Mouse (Mus musculus) CH12.LX (cell line): Measurements from ENCODE around the gene Acot7. TPM values are rescaled to one million over a fixed set of nuclear protein-coding genes. Genes with fewer than 3 reads are reported as not detected.
A peak's percentile ranks its signal among the peaks of the same experiment; 100 is the strongest.

ENCODE experiments used
- DNase-seq: peaks from one replicate; pipeline ENCODE4 v3.0.0-alpha.2; 2013; ENCODE audit errors: extremely low read depth
- H3K27ac ChIP-seq: 2 replicates; pipeline ENCODE4 v1.5.1; 2012; ENCODE audit warnings: low read depth, mild to moderate bottlenecking, control low read depth, moderate library complexity; ENCODE audit not compliant: insufficient read depth
- H3K27me3 ChIP-seq: replicated peaks from 2 replicates; pipeline ENCODE3; 2012; ENCODE audit warnings: inconsistent platforms
- H3K36me3 ChIP-seq, 2 experiments: replicated peaks in 1 of 2; 2 replicates each; pipeline versions ENCODE3 to v1.6.1; 2012; ENCODE audit warnings: inconsistent platforms in 1 of 2, low read length in 1 of 2, mild to moderate bottlenecking in 1 of 2, mixed read lengths in 1 of 2, moderate library complexity in 1 of 2; ENCODE audit not compliant: control insufficient read depth in 1 of 2, insufficient read depth in 1 of 2
- H3K4me1 ChIP-seq, 2 experiments: 2 replicates each; pipeline ENCODE4 v1.6.1; 2012; ENCODE audit warnings: inconsistent platforms in 1 of 2, moderate library complexity in 1 of 2; ENCODE audit not compliant: insufficient read depth in 2 of 2, control insufficient read depth in 1 of 2
- H3K4me2 ChIP-seq: 2 replicates; pipeline ENCODE4 v1.6.1; 2012; ENCODE audit warnings: low read depth, mild to moderate bottlenecking, control low read depth; ENCODE audit not compliant: poor library complexity, insufficient read depth, severe bottlenecking
- H3K4me3 ChIP-seq, 3 experiments: fragments of 150-350 bp in 1 of 3; sonication (generic) in 1 of 3; replicated peaks in 1 of 3; 2 replicates each; pipeline versions ENCODE3 to v1.5.1; 2011 to 2012; ENCODE audit warnings: low read depth in 2 of 3, low read length in 2 of 3, mild to moderate bottlenecking in 2 of 3, moderate library complexity in 2 of 3, control low read depth in 1 of 3, improper control_type of control experiment in 1 of 3, inconsistent platforms in 1 of 3, mixed read lengths in 1 of 3; ENCODE audit not compliant: poor library complexity in 1 of 3
- H3K79me2 ChIP-seq: replicated peaks from 2 replicates; pipeline ENCODE4 v1.6.1; 2012; ENCODE audit warnings: mild to moderate bottlenecking, moderate library complexity; ENCODE audit not compliant: control insufficient read depth, poor library complexity, insufficient read depth, severe bottlenecking; ENCODE audit errors: extremely low read depth
- H3K9ac ChIP-seq: 2 replicates; pipeline ENCODE4 v1.6.1; 2012; ENCODE audit warnings: low read depth, mild to moderate bottlenecking, control low read depth, moderate library complexity; ENCODE audit not compliant: insufficient read depth
- H3K9me3 ChIP-seq: replicated peaks from 2 replicates; pipeline ENCODE3; 2012; ENCODE audit warnings: low read length, inconsistent platforms, mixed read lengths
- BHLHE40 ChIP-seq: IDR thresholded peaks from 2 replicates; pipeline ENCODE4 v1.6.1; 2011; ENCODE audit warnings: mild to moderate bottlenecking, low read depth, low read length, improper control_type of control experiment
- CHD1 ChIP-seq: IDR thresholded peaks from 2 replicates; pipeline ENCODE4 v1.6.1; 2012; ENCODE audit warnings: low read depth, low read length, improper control_type of control experiment, inconsistent platforms
- CHD2 ChIP-seq: IDR thresholded peaks from 2 replicates; pipeline ENCODE4 v1.6.1; 2011; ENCODE audit warnings: low read length, improper control_type of control experiment
- CTCF ChIP-seq, 2 experiments: IDR thresholded peaks in 1 of 2; conservative IDR thresholded peaks in 1 of 2; 2 replicates each; pipeline ENCODE4 v1.5.1; 2011 to 2012; ENCODE audit warnings: low read depth in 2 of 2, low read length in 2 of 2, improper control_type of control experiment in 1 of 2, inconsistent platforms in 1 of 2, mild to moderate bottlenecking in 1 of 2, moderate library complexity in 1 of 2
- E2F4 ChIP-seq: IDR thresholded peaks from 2 replicates; pipeline ENCODE4 v1.6.1; 2011; ENCODE audit warnings: low read depth, low read length, improper control_type of control experiment; ENCODE audit not compliant: insufficient replicate concordance
- ELF1 ChIP-seq: IDR thresholded peaks from 2 replicates; pipeline ENCODE4 v1.6.1; 2014; ENCODE audit warnings: low read depth, mild to moderate bottlenecking, inconsistent platforms, low read length, improper control_type of control experiment
- EP300 ChIP-seq: IDR thresholded peaks from 2 replicates; pipeline ENCODE4 v1.6.1; 2011; ENCODE audit warnings: low read length, improper control_type of control experiment
- ETS1 ChIP-seq: conservative IDR thresholded peaks from 2 replicates; pipeline ENCODE4 v1.6.1; 2012; ENCODE audit warnings: low read depth, mild to moderate bottlenecking, inconsistent platforms, low read length, improper control_type of control experiment, moderate library complexity
- GABPA ChIP-seq: IDR thresholded peaks from 2 replicates; pipeline ENCODE4 v1.6.1; 2012; ENCODE audit warnings: low read depth, low read length, improper control_type of control experiment, inconsistent platforms; ENCODE audit not compliant: insufficient replicate concordance
- HCFC1 ChIP-seq: IDR thresholded peaks from 2 replicates; pipeline ENCODE4 v1.6.1; 2012; ENCODE audit warnings: low read depth, mild to moderate bottlenecking, inconsistent platforms, low read length, improper control_type of control experiment
- IRF4 ChIP-seq: IDR thresholded peaks from 2 replicates; pipeline ENCODE4 v1.6.1; 2014; ENCODE audit warnings: low read depth, mild to moderate bottlenecking, inconsistent platforms, low read length, improper control_type of control experiment
- JUN ChIP-seq: IDR thresholded peaks from 2 replicates; pipeline ENCODE4 v1.6.1; 2011; ENCODE audit warnings: low read depth, mild to moderate bottlenecking, low read length, improper control_type of control experiment, moderate library complexity; ENCODE audit not compliant: insufficient read depth
- JUND ChIP-seq: conservative IDR thresholded peaks from 2 replicates; pipeline ENCODE4 v1.6.1; 2011; ENCODE audit warnings: low read depth, low read length, improper control_type of control experiment
- KAT2A ChIP-seq: IDR thresholded peaks from 2 replicates; pipeline ENCODE4 v1.6.1; 2012; ENCODE audit warnings: low read length, improper control_type of control experiment, inconsistent platforms; ENCODE audit not compliant: insufficient replicate concordance
- MAFK ChIP-seq: IDR thresholded peaks from 2 replicates; pipeline ENCODE4 v1.6.1; 2011; ENCODE audit warnings: low read length, improper control_type of control experiment; ENCODE audit not compliant: insufficient replicate concordance
- MAX ChIP-seq: IDR thresholded peaks from 2 replicates; pipeline ENCODE4 v1.6.1; 2011; ENCODE audit warnings: low read length, improper control_type of control experiment
- MAZ ChIP-seq: IDR thresholded peaks from 2 replicates; pipeline ENCODE4 v1.6.1; 2012; ENCODE audit warnings: low read depth, mild to moderate bottlenecking, inconsistent platforms, low read length, improper control_type of control experiment, moderate library complexity
- MEF2A ChIP-seq: IDR thresholded peaks from 2 replicates; pipeline ENCODE4 v1.6.1; 2014; ENCODE audit warnings: low read depth, mild to moderate bottlenecking, inconsistent platforms, low read length, improper control_type of control experiment, borderline replicate concordance
- MXI1 ChIP-seq: IDR thresholded peaks from 2 replicates; pipeline ENCODE4 v1.6.1; 2011; ENCODE audit warnings: mild to moderate bottlenecking, low read depth, low read length, improper control_type of control experiment
- MYC ChIP-seq: IDR thresholded peaks from 2 replicates; pipeline ENCODE4 v1.6.1; 2011; ENCODE audit warnings: low read depth, mild to moderate bottlenecking, improper control_type of control experiment, low read length
- NELFE ChIP-seq: IDR thresholded peaks from 2 replicates; pipeline ENCODE4 v1.6.1; 2011; ENCODE audit warnings: low read depth, low read length, improper control_type of control experiment
- NRF1 ChIP-seq: IDR thresholded peaks from 2 replicates; pipeline ENCODE4 v1.6.1; 2014; ENCODE audit warnings: low read depth, mild to moderate bottlenecking, inconsistent platforms, low read length, improper control_type of control experiment, moderate library complexity
- PAX5 ChIP-seq: IDR thresholded peaks from 2 replicates; pipeline ENCODE4 v1.6.1; 2012; ENCODE audit warnings: low read length, inconsistent platforms, mixed read lengths
- POLR2A ChIP-seq: IDR thresholded peaks from 2 replicates; pipeline ENCODE4 v1.6.1; 2011; ENCODE audit warnings: low read depth, mild to moderate bottlenecking, improper control_type of control experiment, low read length
- POLR2AphosphoS2 ChIP-seq: IDR thresholded peaks from 2 replicates; pipeline ENCODE4 v1.6.1; 2011; ENCODE audit warnings: low read depth, low read length, improper control_type of control experiment
- RAD21 ChIP-seq: IDR thresholded peaks from 2 replicates; pipeline ENCODE4 v1.6.1; 2011; ENCODE audit warnings: low read depth, mild to moderate bottlenecking, low read length, improper control_type of control experiment, moderate library complexity
- RCOR1 ChIP-seq: conservative IDR thresholded peaks from 2 replicates; pipeline ENCODE4 v1.6.1; 2012; ENCODE audit warnings: low read depth, mild to moderate bottlenecking, inconsistent platforms, low read length, improper control_type of control experiment
- SIN3A ChIP-seq: IDR thresholded peaks from 2 replicates; pipeline ENCODE4 v1.6.1; 2012; ENCODE audit warnings: low read length, improper control_type of control experiment, inconsistent platforms
- SMC3 ChIP-seq: IDR thresholded peaks from 2 replicates; pipeline ENCODE4 v1.6.1; 2011; ENCODE audit warnings: low read depth, low read length, improper control_type of control experiment
- TBP ChIP-seq: conservative IDR thresholded peaks from 2 replicates; pipeline ENCODE4 v1.6.1; 2011; ENCODE audit warnings: low read depth, low read length, improper control_type of control experiment
- TCF12 ChIP-seq: IDR thresholded peaks from 2 replicates; pipeline ENCODE4 v1.6.1; 2014; ENCODE audit warnings: low read depth, mild to moderate bottlenecking, inconsistent platforms, low read length, improper control_type of control experiment
- UBTF ChIP-seq: IDR thresholded peaks from 2 replicates; pipeline ENCODE4 v1.6.1; 2012; ENCODE audit warnings: low read depth, mild to moderate bottlenecking, inconsistent platforms, low read length, improper control_type of control experiment, moderate library complexity
- USF1 ChIP-seq: IDR thresholded peaks from 2 replicates; pipeline ENCODE4 v1.6.1; 2014; ENCODE audit warnings: low read depth, mild to moderate bottlenecking, inconsistent platforms, low read length, improper control_type of control experiment
- USF2 ChIP-seq: conservative IDR thresholded peaks from 2 replicates; pipeline ENCODE4 v1.6.1; 2011; ENCODE audit warnings: low read depth, low read length, improper control_type of control experiment
- ZC3H11A ChIP-seq: IDR thresholded peaks from 2 replicates; pipeline ENCODE4 v1.6.1; 2012; ENCODE audit warnings: low read depth, mild to moderate bottlenecking, inconsistent platforms, low read length, improper control_type of control experiment
- ZKSCAN1 ChIP-seq: IDR thresholded peaks from 2 replicates; pipeline ENCODE4 v1.6.1; 2012; ENCODE audit warnings: low read depth, inconsistent platforms, low read length, improper control_type of control experiment, borderline replicate concordance
- ZMIZ1 ChIP-seq: IDR thresholded peaks from 2 replicates; pipeline ENCODE4 v1.6.1; 2012; ENCODE audit warnings: low read depth, mild to moderate bottlenecking, inconsistent platforms, low read length, improper control_type of control experiment
- ZNF384 ChIP-seq: IDR thresholded peaks from 2 replicates; pipeline ENCODE4 v1.6.1; 2012; ENCODE audit warnings: low read depth, low read length, improper control_type of control experiment, inconsistent platforms
- dilution Hi-C: fragments of 300-500 bp; cut with MboI; formaldehyde crosslinking; loops from 2 replicates; pipeline ENCODE4 v1.14.3; 2020; ENCODE audit warnings: low sequenced_read_pairs; ENCODE audit not compliant: extremely low pct_unique_long_range_greater_than_20kb, extremely low pct_ligation_motif_present
- in situ Hi-C: fragments of 300-500 bp; cut with MboI; formaldehyde crosslinking; loops from 3 replicates; pipeline ENCODE4 v1.14.3; 2019; ENCODE audit warnings: low sequenced_read_pairs, low pct_ligation_motif_present, low pct_unique_long_range_greater_than_20kb, mixed read lengths
- polyA plus RNA-seq: library from polyadenylated mRNA; unstranded; fragments of >175 nt; gene quantifications from 2 replicates; pipeline ENCODE4 v1.2.1, GENCODE M21; 2012; ENCODE audit warnings: low read depth; ENCODE audit not compliant: insufficient read length
- total RNA-seq, 2 experiments: library from RNA; depleted of rRNA; stranded (reverse); fragments of 300-350 nt in 1 of 2; fragments of >200 nt in 1 of 2; gene quantifications; 2 replicates each; pipeline ENCODE4 v1.2.3; 2012 to 2014

Gene Acot7
- total and polyA plus RNA-seq, 3 experiments: 29.0 to 71.1 (median 61.6) TPM

GRCm38 (mm10) chr4:152153771-152154177, 24.2 kb upstream of the Acot7 start:
- dilution Hi-C loops: no loop called here
- Histone ChIP-seq H3K9ac (no peak overlapping the region), H3K9me3 (peaks cover 6% of the 10 kb centered on the region), H3K4me3 (no peak overlapping the region), H3K4me1 (peaks cover 11 to 21% of the 10 kb centered on the region in 2 experiments), H3K4me2 (peak overlapping the region; percentile 60), H3K27me3 (peaks cover 77% of the 10 kb centered on the region), H3K27ac (no peak overlapping the region), H3K79me2 (no peaks in the 10 kb centered on the region), H3K36me3 (no peaks in the 10 kb centered on the region)
- in situ Hi-C loops: no loop called here
- DNase-seq: peak; percentile 95
- no peak for TF ChIP-seq JUN
- no peak for TF ChIP-seq NELFE
- TF ChIP-seq CHD2: no peak
- peak; percentile 70 for TF ChIP-seq EP300
- TF ChIP-seq ZC3H11A: no peak
- peak; percentile 89 for TF ChIP-seq ELF1
- peak; percentile 70 for TF ChIP-seq BHLHE40
- TF ChIP-seq SMC3: peak; percentile 53
- no peak for TF ChIP-seq ZMIZ1
- TF ChIP-seq ETS1: peak; percentile 42; the same call in 1 of the 2 replicates
- peak; percentile 52; the same call in 1 of the 2 replicates for TF ChIP-seq JUND
- no peak for TF ChIP-seq ZKSCAN1
- peak; percentile 93 for TF ChIP-seq TBP
- peak; percentile 95 for TF ChIP-seq UBTF
- peak; percentile 42 for TF ChIP-seq RAD21
- peak; percentile 78 for TF ChIP-seq HCFC1
- TF ChIP-seq CHD1: no peak
- peak; percentile 76 for TF ChIP-seq MYC
- no peak for TF ChIP-seq SIN3A
- peak; percentile 81 for TF ChIP-seq IRF4
- peak; percentile 72; the same call in 1 of the 2 replicates for TF ChIP-seq MEF2A
- peak; percentile 95 for TF ChIP-seq MAX
- peak; percentile 79 to 89 for TF ChIP-seq CTCF (conservative IDR thresholded peaks at IDR 0.05 in 1 of 2, IDR thresholded peaks at IDR 0.05 in 1 of 2; ENCODE audit: low read depth in 2 of 2, low read length in 2 of 2)
- 0 out of 2 replicates have a peak, but pooled peaks have one; percentile 21 for TF ChIP-seq E2F4
- peak; percentile 41; the same call in 1 of the 2 replicates for TF ChIP-seq POLR2A
- 0 out of 2 replicates have a peak, but pooled peaks have one; percentile 28 for TF ChIP-seq KAT2A
- TF ChIP-seq NRF1: peak; percentile 62
- TF ChIP-seq TCF12: peak; percentile 53; the same call in 1 of the 2 replicates
- no peak for TF ChIP-seq GABPA
- TF ChIP-seq POLR2AphosphoS2: no peak
- no peak for TF ChIP-seq USF1
- TF ChIP-seq MAZ: no peak
- TF ChIP-seq PAX5: no peak
- peak; percentile 71; the same call in 1 of the 2 replicates for TF ChIP-seq MAFK
- no peak for TF ChIP-seq RCOR1
- TF ChIP-seq MXI1: no peak; the same call in 1 of the 2 replicates
- TF ChIP-seq ZNF384: no peak
- TF ChIP-seq USF2: no peak; the same call in 1 of the 2 replicates
